Mouse (Mus musculus) midbrain, embryonic 16.5 days (tissue): ENCODE results near the gene Wdr48. TPM values are rescaled to one million over a fixed set of nuclear protein-coding genes. Genes with fewer than 3 reads are reported as not detected.

Experiments
- ATAC-seq: fragments of 200-750 bp; cut with Nextera tagmentation; 2 replicates; pipeline ENCODE4 v1.8.0; 2017; ENCODE audit warnings: moderate TSS enrichment
- H3K27ac ChIP-seq: fragments of 300-500 bp; sonication (generic); 2 replicates; pipeline ENCODE4 v1.5.1; 2014; ENCODE audit warnings: mild to moderate bottlenecking, low read length, mixed read lengths
- H3K27me3 ChIP-seq: fragments of 300-500 bp; sonication (generic); 2 replicates; pipeline ENCODE4 v1.6.1; 2014; ENCODE audit warnings: low read depth, low read length, mixed read lengths; ENCODE audit not compliant: control insufficient read depth, insufficient read depth
- H3K36me3 ChIP-seq: fragments of 300-500 bp; sonication (generic); 2 replicates; pipeline ENCODE4 v1.6.1; 2014; ENCODE audit warnings: mild to moderate bottlenecking, low read length, moderate library complexity, mixed read lengths; ENCODE audit not compliant: control insufficient read depth, insufficient read depth
- H3K4me1 ChIP-seq: fragments of 300-500 bp; sonication (generic); 2 replicates; pipeline ENCODE4 v1.6.1; 2014; ENCODE audit warnings: mild to moderate bottlenecking, low read length, mixed read lengths; ENCODE audit not compliant: control insufficient read depth, insufficient read depth
- H3K4me2 ChIP-seq: fragments of 300-500 bp; sonication (generic); 2 replicates; pipeline ENCODE4 v1.6.1; 2014; ENCODE audit warnings: mild to moderate bottlenecking, low read length, mixed read lengths
- H3K4me3 ChIP-seq: fragments of 300-500 bp; sonication (generic); 2 replicates; pipeline ENCODE4 v1.5.1; 2014; ENCODE audit warnings: low read depth, mild to moderate bottlenecking, low read length, moderate library complexity, mixed read lengths
- H3K9ac ChIP-seq: fragments of 300-500 bp; sonication (generic); 2 replicates; pipeline ENCODE4 v1.6.1; 2014; ENCODE audit warnings: low read depth, low read length, mixed read lengths
- H3K9me3 ChIP-seq: fragments of 300-500 bp; sonication (generic); replicated peaks from 2 replicates; pipeline ENCODE4 v1.6.1; 2014; ENCODE audit warnings: mild to moderate bottlenecking, low read length, mixed read lengths; ENCODE audit not compliant: control insufficient read depth, poor library complexity, severe bottlenecking
- WGBS: fragments of 180-500 bp; shearing (Covaris S2); extraction: QIAGEN DNeasy Blood & Tissue Kit; methylation state at CpG from one replicate; pipeline ENCODE4 v1.1.7; 2014; 5-methylcytosine and 5-hydroxymethylcytosine counted together
- polyA plus RNA-seq: library from polyadenylated mRNA; unstranded; fragments of >200 nt; fragmentation: Nextera tagmentation; extraction: Ambion mirVana; gene quantifications from 2 replicates; pipeline ENCODE4 v1.2.1, GENCODE M21; 2015

Gene Wdr48
- polyA plus RNA-seq, 1 experiment from 2014 or later = 68.2 TPM

DNA sequence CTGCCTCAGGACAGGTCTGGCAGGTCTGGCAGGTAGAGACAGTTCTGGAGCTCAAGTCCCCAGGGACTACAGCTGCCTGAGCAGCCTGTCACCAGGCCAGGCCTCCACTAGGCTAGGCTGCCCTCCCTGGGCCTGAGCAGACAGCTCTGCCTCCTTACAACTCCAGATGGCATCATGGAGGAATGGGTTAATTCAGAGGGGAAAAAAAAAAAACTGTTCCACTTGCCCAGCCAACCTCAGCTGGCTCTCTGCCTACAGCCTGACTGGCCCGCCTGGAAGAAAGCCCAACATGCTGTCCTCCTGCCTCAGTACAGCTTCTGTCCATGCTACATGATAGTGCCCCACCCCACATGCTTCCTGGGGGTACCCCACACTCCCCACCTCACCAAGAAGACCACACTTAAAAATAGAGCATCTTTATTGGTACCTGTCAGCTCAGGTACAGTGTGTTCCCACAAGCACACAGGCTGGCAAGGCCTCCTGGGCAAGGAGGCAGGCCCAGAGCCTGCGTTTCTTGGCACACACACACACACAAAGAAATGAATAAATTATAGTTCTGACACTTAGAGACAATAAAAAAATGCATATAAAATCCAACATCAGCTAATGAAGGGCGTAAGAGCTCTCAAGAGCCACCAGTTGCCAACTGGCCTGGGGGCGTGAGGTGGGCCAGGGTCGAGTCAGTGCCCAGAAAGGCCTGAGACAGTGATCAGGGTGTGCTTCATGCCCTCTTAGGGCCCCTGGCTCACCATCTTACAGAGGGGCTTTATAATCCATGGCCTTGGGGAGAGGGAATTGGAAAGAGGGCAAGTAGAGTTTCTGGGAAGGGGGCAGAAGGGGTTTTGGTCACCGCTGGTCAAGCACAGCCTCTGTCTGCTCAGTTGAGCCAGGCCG is 76.3 kb downstream of the Wdr48 start:
- no peaks in the 10 kb centered on the region for H3K36me3 ChIP-seq
- H3K4me2 ChIP-seq = no peak overlapping the region
- peak; percentile 64 for ATAC-seq
- no peaks in the 10 kb centered on the region for H3K27me3 ChIP-seq
- no peaks in the 10 kb centered on the region for H3K9me3 ChIP-seq
- H3K27ac ChIP-seq = 0 out of 2 replicates have a peak overlapping the region, but pooled peaks have one; percentile 42
- H3K9ac ChIP-seq = no peak overlapping the region
- peaks cover 9% of the 10 kb centered on the region for H3K4me1 ChIP-seq
- WGBS = 71% methylated on average over 7 of the region's 7 CpGs
- no peak overlapping the region for H3K4me3 ChIP-seq

DNA sequence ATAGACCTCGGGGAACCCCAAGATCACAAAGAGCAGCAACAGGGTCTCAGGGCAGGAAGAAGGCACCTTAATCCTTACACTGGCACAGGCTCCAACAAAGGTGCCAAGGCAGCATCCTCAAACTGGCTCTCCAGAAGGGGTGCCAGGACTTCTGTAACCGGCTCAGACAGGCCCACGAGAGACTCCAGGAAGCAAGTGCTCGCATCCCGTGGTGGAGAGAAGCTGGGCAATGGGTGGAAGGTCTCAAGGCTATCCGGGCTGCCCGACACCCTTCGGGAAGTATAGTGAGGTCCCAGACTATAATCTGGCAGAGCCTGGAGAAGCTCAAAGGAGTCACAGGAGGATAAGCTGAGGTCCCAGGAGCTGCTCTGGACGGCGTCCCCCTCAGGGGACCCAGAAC is 77.5 kb downstream of the Wdr48 start:
- H3K9me3 ChIP-seq = no peaks in the 10 kb centered on the region
- H3K27ac ChIP-seq = no peak overlapping the region
- H3K4me3 ChIP-seq = no peak overlapping the region
- no peaks in the 10 kb centered on the region for H3K27me3 ChIP-seq
- ATAC-seq = no peak
- H3K36me3 ChIP-seq = no peaks in the 10 kb centered on the region
- H3K4me2 ChIP-seq = no peak overlapping the region
- WGBS = 91% methylated on average over 10 of the region's 10 CpGs
- H3K4me1 ChIP-seq = peaks cover 9% of the 10 kb centered on the region
- no peak overlapping the region for H3K9ac ChIP-seq

DNA sequence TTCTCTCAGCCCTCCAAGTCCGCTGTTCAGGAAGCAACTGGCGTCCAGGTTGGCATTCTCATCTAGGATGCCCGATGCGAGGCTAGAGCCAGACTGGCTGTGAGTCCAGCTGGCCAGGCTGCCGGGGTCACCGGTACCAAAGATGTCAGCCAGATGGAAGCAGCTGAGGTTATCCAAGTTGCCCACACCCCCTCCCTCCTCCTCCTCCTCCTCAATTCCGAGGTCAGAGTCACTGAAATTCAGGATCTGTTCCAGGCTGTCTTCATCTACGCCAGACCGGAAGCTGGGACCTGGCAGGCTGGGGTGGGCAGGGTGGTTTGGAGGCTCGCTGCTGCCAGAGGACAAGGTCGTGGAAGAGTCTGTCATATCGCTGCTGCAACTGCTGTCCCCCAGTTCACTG is 77.9 kb downstream of the Wdr48 start:
- Histone ChIP-seq H3K36me3 (no peaks in the 10 kb centered on the region), H3K4me2 (no peak overlapping the region), H3K27me3 (no peaks in the 10 kb centered on the region), H3K4me3 (no peak overlapping the region), H3K4me1 (peaks cover 9% of the 10 kb centered on the region), H3K9ac (no peak overlapping the region), H3K9me3 (no peaks in the 10 kb centered on the region), H3K27ac (no peak overlapping the region)
- WGBS = 83% methylated on average over 12 of the region's 12 CpGs
- ATAC-seq = no peak

DNA sequence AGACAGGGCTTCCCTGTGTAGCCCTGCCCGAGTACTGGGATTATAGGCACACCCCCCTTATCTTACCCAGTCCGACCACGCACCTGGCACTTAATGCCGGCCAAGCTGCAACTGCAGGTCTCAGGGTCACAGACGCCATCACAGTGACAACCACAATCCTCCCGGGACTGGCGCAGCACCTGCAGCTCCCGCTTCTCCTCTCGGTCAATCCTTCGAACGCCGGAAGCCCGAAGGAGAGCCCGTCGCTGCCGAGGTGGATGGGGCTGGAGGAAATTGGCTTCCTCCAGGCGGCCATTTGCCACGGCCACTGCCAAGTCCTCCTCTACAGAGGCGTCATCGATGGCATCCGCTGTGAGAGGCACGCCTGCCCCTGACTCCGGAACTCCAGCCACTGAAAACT is 78.6 kb downstream of the Wdr48 start:
- H3K4me1 ChIP-seq = peaks cover 9% of the 10 kb centered on the region
- H3K27me3 ChIP-seq = no peaks in the 10 kb centered on the region
- H3K27ac ChIP-seq = no peak overlapping the region
- no peak overlapping the region for H3K4me3 ChIP-seq
- 84% methylated on average over 23 of the region's 23 CpGs for WGBS
- H3K9me3 ChIP-seq = no peaks in the 10 kb centered on the region
- no peaks in the 10 kb centered on the region for H3K36me3 ChIP-seq
- no peak overlapping the region for H3K4me2 ChIP-seq
- no peak overlapping the region for H3K9ac ChIP-seq
- no peak for ATAC-seq

DNA sequence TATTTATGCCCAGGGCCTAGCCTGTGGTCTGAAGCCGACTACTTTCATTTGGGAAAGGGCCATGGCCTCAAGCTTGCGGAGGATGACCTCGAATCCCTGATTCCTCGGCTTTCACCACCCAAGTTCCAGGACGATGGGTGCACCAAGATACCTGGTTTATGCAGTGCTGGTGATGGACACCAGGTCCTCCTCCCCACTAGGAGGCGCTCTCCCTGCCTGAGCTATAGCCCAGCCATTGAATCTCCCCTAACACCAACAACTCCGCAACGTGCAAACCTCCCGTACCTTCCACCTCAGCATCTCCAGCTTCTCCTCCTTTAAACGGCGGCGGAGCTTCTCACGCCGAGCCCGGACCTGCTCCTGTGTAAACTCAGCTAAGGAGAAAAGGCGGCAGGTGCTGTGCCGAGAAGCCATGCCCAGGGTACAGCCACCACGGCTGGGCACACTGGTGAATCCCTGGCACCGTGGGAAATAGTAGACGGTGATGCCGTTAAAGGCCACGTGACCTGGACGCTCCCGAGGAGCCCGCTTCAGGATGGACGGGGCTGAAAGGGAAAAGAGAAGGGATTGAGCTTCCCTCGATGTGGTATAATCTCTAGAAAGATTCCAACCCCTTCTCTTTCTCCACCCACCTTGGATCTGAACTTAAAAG is 79.3 kb downstream of the Wdr48 start:
- H3K9me3 ChIP-seq = no peaks in the 10 kb centered on the region
- H3K27ac ChIP-seq = no peak overlapping the region
- H3K4me2 ChIP-seq = no peak overlapping the region
- no peak overlapping the region for H3K9ac ChIP-seq
- no peak for ATAC-seq
- no peak overlapping the region for H3K4me3 ChIP-seq
- WGBS = 92% methylated on average over 27 of the region's 27 CpGs
- no peaks in the 10 kb centered on the region for H3K36me3 ChIP-seq
- peaks cover 9% of the 10 kb centered on the region for H3K4me1 ChIP-seq
- no peaks in the 10 kb centered on the region for H3K27me3 ChIP-seq

DNA sequence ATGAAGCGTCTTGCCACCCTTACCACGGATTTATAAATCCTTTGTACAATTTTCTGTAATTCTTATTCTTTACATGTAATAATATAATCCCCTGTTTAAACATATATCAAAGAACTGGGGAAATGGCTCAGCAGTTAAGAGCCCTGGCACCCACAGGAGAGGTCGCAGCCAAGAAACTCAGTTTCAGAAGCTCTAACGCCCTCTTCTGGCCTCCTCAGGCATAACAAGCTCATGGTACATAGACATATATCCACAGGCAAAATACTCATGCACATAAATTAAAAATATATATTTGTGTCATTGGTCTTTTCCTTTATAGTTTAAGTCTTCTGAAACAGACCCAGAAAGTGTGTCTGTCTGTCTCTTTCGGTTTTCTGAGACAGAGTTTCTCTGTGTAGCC is 79.9 kb downstream of the Wdr48 start:
- no peak overlapping the region for H3K27ac ChIP-seq
- no peaks in the 10 kb centered on the region for H3K36me3 ChIP-seq
- no peak overlapping the region for H3K4me2 ChIP-seq
- peaks cover 9% of the 10 kb centered on the region for H3K4me1 ChIP-seq
- H3K4me3 ChIP-seq = no peak overlapping the region
- whole genome bisulfite sequencing = 88% methylated on average over 5 of the region's 5 CpGs
- H3K27me3 ChIP-seq = no peaks in the 10 kb centered on the region
- ATAC-seq = no peak
- no peaks in the 10 kb centered on the region for H3K9me3 ChIP-seq
- H3K9ac ChIP-seq = no peak overlapping the region

DNA sequence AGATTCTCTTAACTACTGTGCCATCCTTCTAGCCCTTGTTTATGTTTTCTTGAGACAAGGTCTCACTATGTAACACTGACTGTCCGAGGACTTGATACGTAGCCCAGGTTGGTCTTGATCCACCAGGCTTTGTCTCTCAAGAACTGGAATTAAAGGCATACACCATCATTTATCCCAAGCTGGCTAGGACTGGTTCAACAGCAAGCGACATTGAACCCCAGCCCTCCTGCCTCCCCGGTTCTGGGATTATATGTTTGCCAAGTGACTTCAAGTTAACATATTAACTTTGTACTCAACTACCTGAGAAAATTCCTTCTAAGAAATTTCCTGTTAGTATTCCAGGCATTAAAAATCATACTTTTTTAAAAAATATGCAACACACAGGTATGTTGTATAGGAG is 80.6 kb downstream of the Wdr48 start:
- Histone ChIP-seq H3K4me2 (no peak overlapping the region), H3K9ac (no peak overlapping the region), H3K27me3 (no peaks in the 10 kb centered on the region), H3K36me3 (no peaks in the 10 kb centered on the region), H3K4me3 (no peak overlapping the region), H3K9me3 (no peaks in the 10 kb centered on the region), H3K27ac (no peak overlapping the region), H3K4me1 (peaks cover 9% of the 10 kb centered on the region)
- WGBS = 96% methylated on average over 4 of the region's 4 CpGs
- no peak for ATAC-seq
